Mouse (Mus musculus) embryonic facial prominence, embryonic 12.5 days (tissue): ENCODE data around the gene Hipk3. TPM values are rescaled to one million over a fixed set of nuclear protein-coding genes. Genes with fewer than 3 reads are reported as not detected.

Experiments used
- ATAC-seq: fragments of 200-750 bp; cut with Nextera tagmentation; 2 replicates; pipeline ENCODE4 v1.8.0; 2017; ENCODE audit not compliant: insufficient number of reproducible peaks, insufficient read depth, low FRiP score, low TSS enrichment
- H3K27ac ChIP-seq: fragments of 300-500 bp; sonication (generic); 2 replicates; pipeline ENCODE4 v1.5.1; 2016; ENCODE audit warnings: mild to moderate bottlenecking
- H3K27me3 ChIP-seq: fragments of 300-500 bp; sonication (generic); 2 replicates; pipeline ENCODE4 v1.6.1; 2016; ENCODE audit warnings: mild to moderate bottlenecking, moderate library complexity
- H3K36me3 ChIP-seq: fragments of 300-500 bp; sonication (generic); 2 replicates; pipeline ENCODE4 v1.6.1; 2016; ENCODE audit warnings: mild to moderate bottlenecking
- H3K4me1 ChIP-seq: fragments of 300-500 bp; sonication (generic); 2 replicates; pipeline ENCODE4 v1.6.1; 2016
- H3K4me2 ChIP-seq: fragments of 300-500 bp; sonication (generic); replicated peaks from 2 replicates; pipeline ENCODE4 v1.6.1; 2016; ENCODE audit warnings: mild to moderate bottlenecking, moderate library complexity
- H3K4me3 ChIP-seq: fragments of 300-500 bp; sonication (generic); 2 replicates; pipeline ENCODE4 v1.5.1; 2016; ENCODE audit warnings: mild to moderate bottlenecking
- H3K9ac ChIP-seq: fragments of 300-500 bp; sonication (generic); 2 replicates; pipeline ENCODE4 v1.6.1; 2016; ENCODE audit warnings: mild to moderate bottlenecking, moderate library complexity
- H3K9me3 ChIP-seq: fragments of 300-500 bp; sonication (generic); 2 replicates; pipeline ENCODE4 v1.6.1; 2016; ENCODE audit warnings: mild to moderate bottlenecking, moderate library complexity
- WGBS: fragments of 180-500 bp; shearing (Covaris S2); methylation state at CpG from one replicate; pipeline ENCODE4 v1.1.7; 2016; 5-methylcytosine and 5-hydroxymethylcytosine counted together
- polyA plus RNA-seq: library from polyadenylated mRNA; unstranded; fragments of >200 nt; fragmentation: Nextera tagmentation; extraction: Ambion mirVana; gene quantifications from 2 replicates; pipeline ENCODE4 v1.2.1, GENCODE M21; 2016

Hipk3 gene
- polyA plus RNA-seq, 1 experiment from 2014 or later = 19.7 TPM

DNA sequence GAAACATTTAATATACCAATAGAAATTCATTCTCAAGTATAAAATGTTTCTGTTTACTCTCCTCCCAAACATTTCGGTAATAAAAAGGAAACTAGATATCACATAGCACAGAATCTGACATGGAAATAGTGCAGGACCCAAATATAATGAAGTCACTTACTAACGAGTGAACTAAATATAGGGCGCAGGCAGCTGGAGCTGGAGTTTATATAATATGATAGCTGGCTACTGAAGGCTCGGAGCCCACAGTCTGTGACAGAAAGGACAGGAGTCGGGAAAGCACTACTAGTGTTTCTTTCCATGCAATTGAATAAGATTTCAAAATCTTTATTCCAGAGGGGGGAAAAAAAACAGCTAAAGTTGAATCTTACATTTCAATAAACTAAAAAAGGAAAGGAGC, 25.8 kb downstream of the Hipk3 start:
- H3K4me2 ChIP-seq = no peak overlapping the region
- no peak overlapping the region for H3K9ac ChIP-seq
- 60% methylated on average over 5 of the region's 5 CpGs for WGBS
- H3K36me3 ChIP-seq = no peaks in the 10 kb centered on the region
- peaks cover 3% of the 10 kb centered on the region; the same call in 1 of the 2 replicates for H3K4me1 ChIP-seq
- no peak overlapping the region for H3K27ac ChIP-seq
- H3K4me3 ChIP-seq = no peak overlapping the region
- H3K27me3 ChIP-seq = no peaks in the 10 kb centered on the region
- no peaks in the 10 kb centered on the region for H3K9me3 ChIP-seq
- ATAC-seq = no peak

DNA sequence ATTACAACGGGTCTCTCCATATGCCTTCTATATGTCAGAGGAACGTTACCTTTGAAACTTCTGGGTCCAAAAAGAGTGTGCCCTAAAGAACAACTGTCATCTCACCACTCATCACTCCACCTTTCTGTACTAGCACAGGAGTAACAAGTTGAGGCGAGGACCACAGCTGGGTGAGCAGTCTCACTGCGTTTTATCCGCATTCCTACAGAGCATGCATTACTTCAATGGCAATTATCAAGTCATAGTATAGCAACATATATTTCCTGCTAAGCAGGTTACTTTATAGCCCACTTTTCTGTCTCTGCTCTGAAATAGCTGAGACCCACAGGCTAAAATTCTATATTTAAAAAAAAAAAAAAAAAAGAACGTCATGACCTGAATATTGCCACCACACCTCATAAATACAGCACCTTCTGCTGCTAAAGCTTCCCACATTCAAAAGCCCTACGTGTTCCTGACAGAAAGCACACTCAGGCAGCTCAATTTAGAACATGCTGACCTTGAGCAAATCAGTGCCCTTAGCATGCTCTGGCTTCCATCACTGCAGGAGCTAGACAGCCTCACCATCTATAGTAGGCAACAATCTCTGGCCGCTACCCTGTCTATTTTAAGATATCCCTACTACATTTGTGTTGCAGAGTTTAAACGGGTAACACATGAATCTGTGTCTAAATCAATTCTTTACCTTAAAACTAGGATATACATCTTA, 27.2 kb downstream of the Hipk3 start:
- H3K4me1 ChIP-seq = peaks cover 3% of the 10 kb centered on the region; the same call in 1 of the 2 replicates
- no peak overlapping the region for H3K27ac ChIP-seq
- no peak overlapping the region for H3K4me3 ChIP-seq
- H3K36me3 ChIP-seq = no peaks in the 10 kb centered on the region
- no peak overlapping the region for H3K9ac ChIP-seq
- H3K27me3 ChIP-seq = no peaks in the 10 kb centered on the region
- 69% methylated on average over 9 of the region's 9 CpGs for whole genome bisulfite sequencing
- no peak overlapping the region for H3K4me2 ChIP-seq
- ATAC-seq = no peak
- no peaks in the 10 kb centered on the region for H3K9me3 ChIP-seq

DNA sequence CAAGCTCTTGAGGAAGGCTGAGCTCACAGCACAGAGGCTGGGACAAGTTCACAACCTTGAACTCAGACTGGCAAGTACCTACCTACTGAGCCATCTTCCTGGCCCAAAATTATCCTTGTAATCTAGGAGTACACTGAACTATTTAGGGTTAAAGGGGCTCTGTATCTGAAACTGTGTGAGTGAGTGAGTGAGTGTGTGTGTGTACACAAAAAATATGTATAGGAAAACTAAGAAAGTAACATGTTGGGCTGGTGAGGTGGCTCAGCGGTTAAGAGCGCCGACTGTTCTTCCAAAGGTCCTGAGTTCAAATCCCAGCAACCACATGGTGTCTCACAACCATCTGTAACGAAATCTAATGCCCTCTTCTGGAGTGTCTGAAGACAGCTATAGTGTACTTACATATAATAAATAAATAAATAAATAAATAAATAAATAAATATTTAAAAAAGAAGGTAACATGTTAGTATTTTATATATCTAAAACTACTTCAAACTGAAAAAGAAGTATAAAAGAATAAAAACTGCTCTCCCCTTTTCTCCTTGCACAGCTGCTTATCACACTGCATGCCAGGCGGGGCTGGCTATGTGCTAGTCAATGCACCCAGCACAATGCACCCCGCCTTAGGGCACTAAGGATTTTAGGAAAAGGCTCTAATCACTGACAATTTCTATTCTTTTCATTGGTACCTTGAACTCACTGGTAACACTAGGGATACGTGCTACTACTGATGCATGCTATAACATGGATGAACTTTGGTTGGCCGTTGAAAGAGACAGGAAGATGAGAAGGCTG, 28.4 kb downstream of the Hipk3 start:
- no peaks in the 10 kb centered on the region for H3K27me3 ChIP-seq
- no peak overlapping the region for H3K27ac ChIP-seq
- no peak overlapping the region for H3K4me2 ChIP-seq
- H3K36me3 ChIP-seq = no peaks in the 10 kb centered on the region
- WGBS = 89% methylated on average over 8 of the region's 8 CpGs
- no peaks in the 10 kb centered on the region for H3K9me3 ChIP-seq
- ATAC-seq = no peak
- H3K4me1 ChIP-seq = peaks cover 3% of the 10 kb centered on the region; the same call in 1 of the 2 replicates
- H3K4me3 ChIP-seq = no peak overlapping the region
- H3K9ac ChIP-seq = no peak overlapping the region

DNA sequence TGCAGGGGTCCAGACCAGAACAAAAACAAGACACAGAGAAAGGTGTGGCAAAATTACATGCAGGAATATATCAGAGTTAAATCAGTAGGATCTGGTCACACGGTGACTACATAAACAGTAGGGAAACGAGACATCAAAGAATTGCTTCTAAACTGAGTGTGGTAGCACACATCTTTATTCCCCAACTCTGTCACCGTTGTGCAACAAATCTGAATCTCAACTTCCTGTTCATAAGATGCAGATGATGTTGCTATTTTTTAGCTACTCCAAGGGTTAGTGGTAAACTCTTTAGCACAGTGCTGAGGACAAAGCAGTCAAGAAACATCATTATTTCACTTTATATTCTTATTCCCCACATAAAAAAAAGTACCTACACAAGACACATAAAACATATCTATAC, 34.2 kb downstream of the Hipk3 start:
- no peaks in the 10 kb centered on the region for H3K27me3 ChIP-seq
- H3K4me2 ChIP-seq = no peak overlapping the region
- no peaks in the 10 kb centered on the region; the same call in 1 of the 2 replicates for H3K4me1 ChIP-seq
- no peak overlapping the region for H3K27ac ChIP-seq
- ATAC-seq = no peak
- no peak overlapping the region for H3K4me3 ChIP-seq
- WGBS = 68% methylated on average over 3 of the region's 3 CpGs
- no peaks in the 10 kb centered on the region for H3K9me3 ChIP-seq
- no peak overlapping the region for H3K9ac ChIP-seq
- no peaks in the 10 kb centered on the region for H3K36me3 ChIP-seq

DNA sequence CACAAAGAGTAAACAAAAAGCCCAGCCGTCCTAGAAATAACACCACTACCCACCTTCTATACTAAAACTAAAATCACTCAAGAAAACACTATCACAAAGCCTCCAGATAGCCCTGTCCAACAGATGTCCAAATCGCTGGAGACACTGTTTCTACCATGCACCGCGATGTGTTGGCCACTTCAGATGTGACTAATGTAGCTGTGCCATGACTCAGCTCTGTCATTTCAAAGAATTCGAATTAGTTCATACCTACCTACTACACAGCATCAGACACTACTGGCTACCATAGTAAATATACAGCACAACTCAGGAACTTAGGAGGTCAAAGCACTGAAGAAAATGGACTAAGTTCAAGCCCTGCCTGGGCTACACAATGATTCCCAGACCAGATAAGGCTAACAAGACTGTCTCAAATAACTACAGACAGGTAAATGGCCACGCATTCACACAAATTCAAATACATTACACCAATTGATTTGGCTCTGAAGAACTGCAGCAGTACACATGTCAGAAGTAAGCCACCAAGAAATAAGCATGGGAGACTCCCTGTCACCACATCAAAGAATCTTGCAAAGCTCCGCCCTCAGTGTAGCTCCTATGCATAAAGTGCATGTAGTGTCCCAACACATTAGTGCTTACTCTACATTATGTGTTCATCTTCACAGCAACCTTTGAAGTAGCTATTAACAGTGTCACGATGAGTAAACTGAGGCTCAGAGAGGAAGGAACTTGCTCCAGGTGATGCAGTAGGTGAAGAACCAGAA, 35.5 kb downstream of the Hipk3 start:
- Histone ChIP-seq H3K36me3 (no peaks in the 10 kb centered on the region), H3K27ac (no peak overlapping the region), H3K9me3 (no peaks in the 10 kb centered on the region), H3K27me3 (no peaks in the 10 kb centered on the region), H3K4me3 (no peak overlapping the region), H3K9ac (no peak overlapping the region), H3K4me1 (no peaks in the 10 kb centered on the region; the same call in 1 of the 2 replicates), H3K4me2 (no peak overlapping the region)
- ATAC-seq = no peak
- 85% methylated on average over 8 of the region's 8 CpGs for WGBS

DNA sequence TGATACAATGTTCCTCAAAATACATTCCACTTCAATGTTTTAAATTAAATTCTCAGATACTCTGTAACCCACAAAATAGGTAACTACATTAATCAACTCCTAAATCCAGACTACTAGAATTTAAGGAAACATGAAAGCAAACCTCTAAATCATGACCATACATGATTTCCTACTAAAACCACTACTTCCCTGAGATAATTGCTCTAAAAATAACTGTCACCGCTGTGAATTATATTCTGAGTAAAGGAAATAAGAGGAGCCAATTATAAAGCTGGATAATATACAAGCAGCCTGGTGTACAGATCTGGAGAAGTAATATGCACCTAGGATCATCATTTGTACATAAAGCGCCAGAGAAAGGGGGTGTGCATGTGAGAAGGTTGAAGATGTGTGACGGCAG, 37.1 kb downstream of the Hipk3 start:
- H3K4me3 ChIP-seq = no peak overlapping the region
- no peaks in the 10 kb centered on the region; the same call in 1 of the 2 replicates for H3K4me1 ChIP-seq
- no peaks in the 10 kb centered on the region for H3K9me3 ChIP-seq
- no peak overlapping the region for H3K27ac ChIP-seq
- H3K4me2 ChIP-seq = no peak overlapping the region
- no peaks in the 10 kb centered on the region for H3K27me3 ChIP-seq
- WGBS = 84% methylated on average over 3 of the region's 3 CpGs
- H3K36me3 ChIP-seq = no peaks in the 10 kb centered on the region
- no peak for ATAC-seq
- no peak overlapping the region for H3K9ac ChIP-seq

DNA sequence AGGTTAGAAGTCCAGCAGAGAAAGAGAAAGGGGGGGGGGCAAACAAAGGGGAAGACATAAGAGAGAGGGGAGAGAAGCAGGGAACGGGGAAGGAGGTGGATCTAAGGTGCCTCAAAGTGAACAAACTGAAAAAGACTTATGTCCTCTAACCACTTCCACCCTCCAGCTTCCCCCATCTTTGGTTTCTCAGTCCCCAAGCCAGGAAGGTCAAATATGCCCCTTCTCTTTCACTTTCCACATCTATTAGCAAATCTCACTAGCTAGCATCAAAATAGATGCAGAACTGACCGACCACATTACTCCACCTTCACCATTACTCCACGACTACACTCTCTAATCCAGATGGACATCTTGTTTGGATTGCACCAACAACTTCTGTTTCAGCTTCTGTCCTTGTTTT, 43.6 kb downstream of the Hipk3 start:
- Histone ChIP-seq H3K9ac (no peak overlapping the region), H3K4me2 (no peak overlapping the region), H3K36me3 (no peaks in the 10 kb centered on the region), H3K27me3 (no peaks in the 10 kb centered on the region), H3K27ac (no peak overlapping the region), H3K4me3 (no peak overlapping the region), H3K9me3 (no peaks in the 10 kb centered on the region), H3K4me1 (0 out of 2 replicates have a peak, but pooled peaks cover 5% of the 10 kb centered on the region)
- 81% methylated on average over 3 of the region's 3 CpGs for WGBS
- ATAC-seq = no peak

DNA sequence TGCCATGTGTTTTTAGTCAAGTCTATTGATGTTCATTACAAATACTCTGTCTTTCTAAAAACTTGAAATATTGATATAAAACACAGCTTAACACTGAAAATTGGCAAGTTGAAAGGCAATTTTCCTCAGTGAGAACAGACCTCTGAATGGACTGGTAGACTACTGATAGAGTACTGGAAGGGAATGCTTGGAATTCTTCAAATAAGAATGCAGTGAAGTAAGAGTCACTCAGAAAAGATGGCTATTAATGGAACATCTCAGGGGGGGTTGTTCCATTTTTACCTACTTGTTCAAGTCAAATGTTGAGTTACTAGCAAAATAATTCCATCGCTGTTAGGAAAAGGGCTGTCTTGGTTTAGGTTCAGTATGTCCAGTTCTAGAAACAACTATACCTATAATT, 45.1 kb downstream of the Hipk3 start:
- no peak overlapping the region for H3K4me3 ChIP-seq
- no peaks in the 10 kb centered on the region for H3K9me3 ChIP-seq
- H3K9ac ChIP-seq = no peak overlapping the region
- no peaks in the 10 kb centered on the region for H3K27me3 ChIP-seq
- 0 out of 2 replicates have a peak, but pooled peaks cover 5% of the 10 kb centered on the region for H3K4me1 ChIP-seq
- no peaks in the 10 kb centered on the region for H3K36me3 ChIP-seq
- H3K4me2 ChIP-seq = no peak overlapping the region
- 89% methylated on average over 1 of the region's 1 CpGs for WGBS
- H3K27ac ChIP-seq = no peak overlapping the region
- no peak for ATAC-seq

DNA sequence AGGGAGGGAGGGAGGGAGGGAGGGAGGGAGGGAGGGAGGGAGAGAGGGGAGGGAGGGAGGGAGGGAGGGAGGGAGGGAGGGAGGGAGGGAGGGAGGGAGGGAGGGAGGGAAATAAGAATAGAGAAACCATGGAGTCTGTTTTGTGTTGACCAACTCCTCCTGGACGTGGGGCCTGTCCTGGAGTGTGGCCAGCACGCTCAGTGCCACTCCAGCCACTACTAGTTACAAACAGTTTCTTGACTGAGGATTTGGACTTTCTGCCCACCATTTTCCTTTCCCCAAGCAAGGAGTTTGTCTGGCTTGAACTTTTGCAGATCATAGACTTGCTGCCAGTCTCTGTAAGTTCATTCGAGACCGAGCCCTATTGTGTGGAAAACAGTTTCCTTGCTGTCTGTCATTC, 46.0 kb downstream of the Hipk3 start:
- H3K9me3 ChIP-seq = no peaks in the 10 kb centered on the region
- no peak overlapping the region for H3K4me3 ChIP-seq
- no peaks in the 10 kb centered on the region for H3K27me3 ChIP-seq
- no peak for ATAC-seq
- H3K36me3 ChIP-seq = no peaks in the 10 kb centered on the region
- WGBS = 81% methylated on average over 4 of the region's 4 CpGs
- no peak overlapping the region for H3K4me2 ChIP-seq
- H3K27ac ChIP-seq = no peak overlapping the region
- no peak overlapping the region for H3K9ac ChIP-seq
- 0 out of 2 replicates have a peak, but pooled peaks cover 5% of the 10 kb centered on the region for H3K4me1 ChIP-seq

DNA sequence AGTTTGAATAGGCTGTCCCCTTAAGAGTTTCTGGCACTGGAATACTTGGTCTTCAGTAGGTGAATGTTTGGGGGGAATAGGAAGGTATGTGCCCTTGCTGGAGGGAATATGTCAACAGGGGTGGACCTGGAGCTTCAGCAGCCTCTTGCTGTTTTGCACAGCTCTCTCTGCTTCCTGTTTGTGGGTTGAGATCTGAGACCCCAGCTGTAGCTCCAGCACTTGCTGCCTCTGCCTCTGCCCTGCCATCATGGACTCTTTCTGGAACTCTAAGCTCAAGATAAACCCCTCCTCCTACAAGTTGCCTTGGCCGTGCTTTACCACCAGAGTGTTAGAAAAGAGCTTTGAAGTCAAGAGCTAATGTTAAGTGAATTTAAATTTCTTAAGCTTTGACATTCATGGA, 48.2 kb downstream of the Hipk3 start:
- no peak for ATAC-seq
- no peaks in the 10 kb centered on the region for H3K36me3 ChIP-seq
- 0 out of 2 replicates have a peak, but pooled peaks cover 5% of the 10 kb centered on the region for H3K4me1 ChIP-seq

DNA sequence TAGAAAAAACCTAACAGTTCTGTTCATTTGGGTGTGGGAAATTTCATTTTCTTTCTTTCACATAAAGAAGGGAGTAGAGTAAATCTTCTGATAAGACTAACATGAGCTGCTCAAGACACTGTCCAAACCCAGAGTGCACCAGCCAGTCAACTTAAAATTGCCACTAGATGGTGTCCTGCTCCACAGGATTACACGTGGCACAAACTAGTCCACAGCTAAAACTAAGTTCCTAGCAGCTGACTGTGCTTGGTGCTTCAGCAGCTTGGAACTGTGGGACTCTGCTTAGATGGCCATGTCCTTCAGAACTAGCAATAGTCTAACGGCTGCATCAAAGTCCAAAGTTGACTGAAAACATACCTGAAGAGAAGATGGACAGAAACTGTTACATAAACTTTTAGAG, 49.5 kb downstream of the Hipk3 start:
- peaks cover 6% of the 10 kb centered on the region; the same call in 1 of the 2 replicates for H3K36me3 ChIP-seq
- no peak for ATAC-seq
- H3K4me2 ChIP-seq = no peak overlapping the region
- H3K4me1 ChIP-seq = 0 out of 2 replicates have a peak, but pooled peaks cover 5% of the 10 kb centered on the region
- no peak overlapping the region for H3K9ac ChIP-seq
- H3K27me3 ChIP-seq = no peaks in the 10 kb centered on the region
- no peaks in the 10 kb centered on the region for H3K9me3 ChIP-seq
- H3K4me3 ChIP-seq = no peak overlapping the region
- H3K27ac ChIP-seq = no peak overlapping the region
- WGBS = 39% methylated on average over 2 of the region's 2 CpGs

More for the DNA sequence above, 48.2 kb downstream of the Hipk3 start:
- H3K4me2 ChIP-seq = no peak overlapping the region
- WGBS = 78% methylated on average over 1 of the region's 1 CpGs
- no peak overlapping the region for H3K4me3 ChIP-seq
- no peaks in the 10 kb centered on the region for H3K27me3 ChIP-seq
- H3K27ac ChIP-seq = no peak overlapping the region
- H3K9me3 ChIP-seq = no peaks in the 10 kb centered on the region
- H3K9ac ChIP-seq = no peak overlapping the region
